Comparison of ENCODE assay signal across 19 mouse cellular contexts in the genomic region with DNA sequence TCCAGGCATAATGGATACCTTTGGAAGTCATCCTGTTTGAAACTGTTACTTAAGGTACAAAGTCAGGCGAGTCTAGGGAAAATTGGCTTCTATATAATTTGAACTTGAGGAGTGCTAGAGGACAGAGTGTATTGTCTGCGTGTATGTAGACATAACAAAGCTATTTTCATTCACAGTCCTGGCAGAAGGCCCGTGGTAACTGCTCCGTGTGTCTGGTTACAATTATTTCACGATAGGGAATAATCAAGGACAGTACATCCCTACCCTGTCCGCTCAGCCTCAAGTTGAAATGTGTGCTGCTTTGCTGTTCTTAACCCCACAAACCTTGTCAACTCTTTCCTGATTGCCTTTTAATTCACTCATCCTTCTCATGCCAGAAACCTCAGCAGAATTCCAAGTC.
A peak's percentile ranks its signal among the peaks of the same experiment; 100 is the strongest.
DNase-seq lines count a peak whose midpoint lies in the region; ATAC-seq and TF ChIP-seq lines count a peak whose summit lies in the region.
"Had no signal": no experiment of that assay in that cellular context is flagged by ENCODE, and none has a peak within 500 bp of the region (broad histone marks: within the 10 kb centered on the region; RNA-seq: fewer than 3 reads in every experiment).

No protein-coding gene starts in this region.

- H3K4me2 ChIP-seq in embryonic facial prominence, embryonic 14.5 days (ENCODE audit: low read depth, low read length): peak overlapping the region; percentile 25; the same call in 1 of the 2 replicates
- H3K4me2 ChIP-seq: hindbrain, embryonic 14.5 days; kidney, embryonic 15.5 days had no signal

- no peak overlapping the region for H3K27ac ChIP-seq in gastrocnemius, adult 2 months
- H3K27ac ChIP-seq in embryonic facial prominence, embryonic 14.5 days (replicated peaks; ENCODE audit: low read depth, low read length): peak overlapping the region; percentile 35; the same call in 1 of the 2 replicates
- H3K27ac ChIP-seq: hindbrain, embryonic 14.5 days; kidney, embryonic 15.5 days; liver, embryonic 14.5 days had no signal

- no peak for TF ChIP-seq POLR2A in lung, adult 2 months (IDR thresholded peaks at IDR 0.05; ENCODE audit: borderline replicate concordance, extremely low read depth, low read depth, low read length)

- no peaks in the 10 kb centered on the region for H3K9me3 ChIP-seq in embryonic facial prominence, embryonic 14.5 days (ENCODE audit: control insufficient read depth, low read length)
- H3K9me3 ChIP-seq: kidney, embryonic 15.5 days; megakaryocyte, embryonic 14.5 days had no signal

- DNase-seq in gastrocnemius, adult 2 months: peak; percentile 27
- DNase-seq in gastrocnemius, adult 8-10 months (ENCODE audit: low spot score in 2 of 2): no peak
- peak; percentile 59 for DNase-seq in lung, postnatal 10 days
- DNase-seq in lung, adult 2 months: no peak
- DNase-seq in embryonic facial prominence, embryonic 14.5 days (ENCODE audit: low spot score): peak; percentile 91
- peak; percentile 8 for DNase-seq in ovary, postnatal 14 days (ENCODE audit: low spot score)
- no peak for DNase-seq in adrenal gland, adult 2 months
- DNase-seq in c-Kit-positive CD71-positive TER-119-positive erythroid progenitor cells, embryonic 14.5 days (ENCODE audit: low spot score): no peak
- DNase-seq: adrenal gland, postnatal 25 days; cerebellum, adult 8-10 months; left cerebral cortex, postnatal 4 days; right cerebral cortex, postnatal 14 days; thymus, postnatal 4 days had no signal

- intact Hi-C loops in gastrocnemius, adult 2 months (cut with DNase I): no loop called here

- peak; percentile 87 for ATAC-seq in embryonic facial prominence, embryonic 14.5 days (ENCODE audit: low read depth)
- ATAC-seq: forebrain, embryonic 14.5 days; intestine, embryonic 16.5 days had no signal

- 48% methylated on average over 6 of the region's 6 CpGs for WGBS in lung, adult 2 months
- WGBS in embryonic facial prominence, embryonic 14.5 days: 28% methylated on average over 6 of the region's 6 CpGs

- no peak overlapping the region for H3K9ac ChIP-seq in embryonic facial prominence, embryonic 14.5 days (ENCODE audit: low read depth, low read length)
- H3K9ac ChIP-seq: hindbrain, embryonic 14.5 days; kidney, embryonic 15.5 days; liver, embryonic 14.5 days had no signal

- H3K27me3 ChIP-seq in embryonic facial prominence, embryonic 14.5 days (replicated peaks; ENCODE audit: control insufficient read depth, insufficient read depth, low read length): no peaks in the 10 kb centered on the region
- H3K27me3 ChIP-seq: kidney, embryonic 15.5 days; megakaryocyte, embryonic 14.5 days had no signal

- H3K4me3 ChIP-seq in gastrocnemius, adult 2 months: no peak overlapping the region
- H3K4me3 ChIP-seq in lung, adult 2 months (replicated peaks; ENCODE audit: extremely low read depth, low read depth, low read length): no peak overlapping the region
- no peak overlapping the region for H3K4me3 ChIP-seq in embryonic facial prominence, embryonic 14.5 days (ENCODE audit: low read depth, low read length)
- H3K4me3 ChIP-seq: kidney, embryonic 15.5 days; megakaryocyte, embryonic 14.5 days had no signal

- H3K36me3 ChIP-seq in embryonic facial prominence, embryonic 14.5 days (ENCODE audit: control insufficient read depth, insufficient read depth, low read length): no peaks in the 10 kb centered on the region

- no peaks in the 10 kb centered on the region for H3K4me1 ChIP-seq in lung, adult 2 months (ENCODE audit: control insufficient read depth, insufficient read depth, low read length)
- peaks cover 25% of the 10 kb centered on the region for H3K4me1 ChIP-seq in embryonic facial prominence, embryonic 14.5 days (ENCODE audit: control insufficient read depth, insufficient read depth, low read length)
- H3K4me1 ChIP-seq: kidney, embryonic 15.5 days; megakaryocyte, embryonic 14.5 days had no signal

- TF ChIP-seq CTCF in gastrocnemius, adult 2 months (IDR thresholded peaks at IDR 0.05): no peak
- TF ChIP-seq CTCF in lung, adult 2 months (IDR thresholded peaks at IDR 0.05; ENCODE audit: insufficient read depth, low read length): no peak

Comparison
In these comparisons a context has a peak if more than half of its experiments do, and no peak if none do; other contexts are left out.
1. DNase-seq: peak in gastrocnemius, adult 2 months (single experiment), lung, postnatal 10 days (single experiment), embryonic facial prominence, embryonic 14.5 days (single experiment) and ovary, postnatal 14 days (single experiment); none in gastrocnemius, adult 8-10 months (0 of 2), lung, adult 2 months (single experiment), adrenal gland, adult 2 months (single experiment) and c-Kit-positive CD71-positive TER-119-positive erythroid progenitor cells, embryonic 14.5 days (single experiment).